Mouse (Mus musculus): ENCODE data around the gene Slc4a2.

The Slc4a2 gene

GRCm38 (mm10) chr5:24426556-24427284, 3.1 kb downstream of the Slc4a2 start:
- no peak for ATAC-seq (ENCODE audit: low TSS enrichment)

GRCm38 (mm10) chr5:24427285-24427633, 3.6 kb downstream of the Slc4a2 start:
- ATAC-seq (ENCODE audit: low TSS enrichment) = no peak

GRCm38 (mm10) chr5:24427981-24428402, 4.4 kb downstream of the Slc4a2 start:
- no peak for ATAC-seq (ENCODE audit: low TSS enrichment)

GRCm38 (mm10) chr5:24428596-24428995, 5.0 kb downstream of the Slc4a2 start:
- ATAC-seq (ENCODE audit: low TSS enrichment) = no peak

- ATAC-seq (ENCODE audit: low TSS enrichment) = no peak
Observed at GRCm38 (mm10) chr5:24433993-24434392, 10.4 kb downstream of the Slc4a2 start.

GRCm38 (mm10) chr5:24441187-24441586, 17.6 kb downstream of the Slc4a2 start:
- no peak for ATAC-seq (ENCODE audit: low TSS enrichment)

- no peak for ATAC-seq (ENCODE audit: low TSS enrichment)
Observed at GRCm38 (mm10) chr5:24442029-24442428, 18.4 kb downstream of the Slc4a2 start.

- no peak for ATAC-seq (ENCODE audit: low TSS enrichment)
Observed at GRCm38 (mm10) chr5:24443204-24443603, 19.6 kb downstream of the Slc4a2 start.

GRCm38 (mm10) chr5:24443927-24444326, 20.3 kb downstream of the Slc4a2 start:
- ATAC-seq (ENCODE audit: low TSS enrichment) = no peak

GRCm38 (mm10) chr5:24444746-24445427, 21.2 kb downstream of the Slc4a2 start, which contains the start of gene Fastk:
Fastk (minus strand) TSS chr5:24445287.
- ATAC-seq (ENCODE audit: low TSS enrichment) = peak; percentile 78

- ATAC-seq (ENCODE audit: low TSS enrichment) = no peak
Observed at GRCm38 (mm10) chr5:24445428-24446080, 21.9 kb downstream of the Slc4a2 start.

GRCm38 (mm10) chr5:24446630-24447029, 23.0 kb downstream of the Slc4a2 start:
- ATAC-seq (ENCODE audit: low TSS enrichment) = no peak

- peak; percentile 56 for ATAC-seq (ENCODE audit: low TSS enrichment)
Observed at GRCm38 (mm10) chr5:24447624-24448298, 24.1 kb downstream of the Slc4a2 start, which contains the start of gene Tmub1. Tmub1 (minus strand) TSS chr5:24447854.

GRCm38 (mm10) chr5:24451264-24452029, 27.8 kb downstream of the Slc4a2 start:
- ATAC-seq (ENCODE audit: low TSS enrichment) = peak; percentile 34

GRCm38 (mm10) chr5:24452030-24452690, 28.5 kb downstream of the Slc4a2 start, which contains the start of gene Agap3:
Agap3 (plus strand) TSS chr5:24452177.
- peak; percentile 4; the same call in 1 of the 2 replicates for ATAC-seq (ENCODE audit: low TSS enrichment)

- peak; percentile 31 for ATAC-seq (ENCODE audit: low TSS enrichment)
Observed at GRCm38 (mm10) chr5:24452691-24453233, 29.1 kb downstream of the Slc4a2 start.

- no peak for ATAC-seq (ENCODE audit: low TSS enrichment)
Observed at GRCm38 (mm10) chr5:24453283-24453984, 29.8 kb downstream of the Slc4a2 start.

GRCm38 (mm10) chr5:24453985-24454303, 30.3 kb downstream of the Slc4a2 start:
- no peak for ATAC-seq (ENCODE audit: low TSS enrichment)

- ATAC-seq (ENCODE audit: low TSS enrichment) = no peak
Observed at GRCm38 (mm10) chr5:24455076-24455475, 31.4 kb downstream of the Slc4a2 start.

GRCm38 (mm10) chr5:24455613-24456012, 32.0 kb downstream of the Slc4a2 start:
- ATAC-seq (ENCODE audit: low TSS enrichment) = no peak
